Mouse (Mus musculus) neural tube, embryonic 13.5 days (tissue): Measurements from ENCODE around the gene Gm20894. TPM values are rescaled to one million over a fixed set of nuclear protein-coding genes. Genes with fewer than 3 reads are reported as not detected.
"Not testable (repeated sequence)": the region's sequence is repeated elsewhere in the genome, so short reads cannot be mapped to it uniquely, and the experiment has no call there.

Experiments used
- ATAC-seq: fragments of 200-750 bp; cut with Nextera tagmentation; 2 replicates; pipeline ENCODE4 v1.8.0; 2017; ENCODE audit warnings: low read depth, mild to moderate bottlenecking, moderate TSS enrichment, moderate library complexity
- H3K27ac ChIP-seq: fragments of 300-500 bp; sonication (generic); replicated peaks from 2 replicates; pipeline ENCODE4 v1.5.1; 2015; ENCODE audit warnings: moderate library complexity, mild to moderate bottlenecking, inconsistent platforms
- H3K27me3 ChIP-seq: fragments of 300-500 bp; sonication (generic); 2 replicates; pipeline ENCODE4 v1.6.1; 2015; ENCODE audit warnings: mild to moderate bottlenecking, inconsistent platforms
- H3K36me3 ChIP-seq: fragments of 300-500 bp; sonication (generic); 2 replicates; pipeline ENCODE4 v1.6.1; 2015; ENCODE audit warnings: mild to moderate bottlenecking, inconsistent platforms
- H3K4me1 ChIP-seq: fragments of 300-500 bp; sonication (generic); replicated peaks from 2 replicates; pipeline ENCODE4 v1.6.1; 2015; ENCODE audit warnings: inconsistent platforms
- H3K4me2 ChIP-seq: fragments of 300-500 bp; sonication (generic); 2 replicates; pipeline ENCODE4 v1.6.1; 2015; ENCODE audit warnings: inconsistent platforms, mild to moderate bottlenecking, moderate library complexity
- H3K4me3 ChIP-seq: fragments of 300-500 bp; sonication (generic); 2 replicates; pipeline ENCODE4 v1.5.1; 2015; ENCODE audit warnings: mild to moderate bottlenecking, inconsistent platforms
- H3K9ac ChIP-seq: fragments of 300-500 bp; sonication (generic); 2 replicates; pipeline ENCODE4 v1.6.1; 2015; ENCODE audit warnings: moderate library complexity, mild to moderate bottlenecking, inconsistent platforms
- H3K9me3 ChIP-seq: fragments of 300-500 bp; sonication (generic); 2 replicates; pipeline ENCODE4 v1.6.1; 2016; ENCODE audit warnings: inconsistent platforms
- WGBS: fragments of 180-500 bp; shearing (Covaris S2); methylation state at CpG from one replicate; pipeline ENCODE4 v1.1.7; 2015; 5-methylcytosine and 5-hydroxymethylcytosine counted together
- polyA plus RNA-seq: library from polyadenylated mRNA; unstranded; fragments of >200 nt; fragmentation: Nextera tagmentation; extraction: Ambion mirVana; gene quantifications from 2 replicates; pipeline ENCODE4 v1.2.1, GENCODE M21; 2015

Gene Gm20894
- polyA plus RNA-seq = not detected in 2 replicates

DNA sequence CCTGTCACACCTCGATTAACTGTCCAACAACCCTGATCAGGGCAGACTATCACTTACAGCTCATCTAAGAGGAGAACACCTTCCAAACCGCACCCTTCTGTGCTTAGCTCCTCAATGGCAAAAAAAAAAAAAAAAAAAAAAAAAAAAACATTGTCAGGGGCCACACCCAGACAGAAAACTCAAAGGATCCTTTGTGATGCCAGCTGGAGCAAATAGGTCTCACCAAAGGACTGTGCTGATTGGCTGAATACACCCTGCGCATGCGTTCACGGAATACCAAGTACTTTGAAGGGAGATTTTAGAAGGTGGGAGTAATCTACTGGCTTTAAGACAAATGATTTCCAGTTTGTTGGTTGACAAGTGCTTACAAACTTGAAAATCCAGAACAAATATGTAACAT lies at the start of gene Gm20894:
Gene Gm20894 (minus strand): TSS at position 101 of the 400 bp plus-strand sequence.
- H3K36me3 ChIP-seq, H3K27ac ChIP-seq, H3K9ac ChIP-seq, H3K4me1 ChIP-seq, H3K4me3 ChIP-seq, H3K27me3 ChIP-seq, H3K4me2 ChIP-seq, H3K9me3 ChIP-seq, ATAC-seq: not testable (repeated sequence)
- WGBS = no CpG with 5 or more reads among the region's 5 CpGs
